Mouse (Mus musculus) spleen, adult 2 months (tissue): ENCODE data around the gene Slc6a5.

Experiments
- CTCF ChIP-seq: fragments of 200-500 bp; IDR thresholded peaks from 2 replicates; pipeline ENCODE4 v1.5.1; 2011; ENCODE audit warnings: mild to moderate bottlenecking, inconsistent platforms; ENCODE audit not compliant: insufficient read depth, insufficient read length, insufficient replicate concordance; ENCODE audit errors: extremely low read depth
- POLR2A ChIP-seq: fragments of 200-500 bp; IDR thresholded peaks from 2 replicates; pipeline ENCODE4 v1.6.1; 2011; ENCODE audit warnings: low read depth, low read length, inconsistent platforms

DNA sequence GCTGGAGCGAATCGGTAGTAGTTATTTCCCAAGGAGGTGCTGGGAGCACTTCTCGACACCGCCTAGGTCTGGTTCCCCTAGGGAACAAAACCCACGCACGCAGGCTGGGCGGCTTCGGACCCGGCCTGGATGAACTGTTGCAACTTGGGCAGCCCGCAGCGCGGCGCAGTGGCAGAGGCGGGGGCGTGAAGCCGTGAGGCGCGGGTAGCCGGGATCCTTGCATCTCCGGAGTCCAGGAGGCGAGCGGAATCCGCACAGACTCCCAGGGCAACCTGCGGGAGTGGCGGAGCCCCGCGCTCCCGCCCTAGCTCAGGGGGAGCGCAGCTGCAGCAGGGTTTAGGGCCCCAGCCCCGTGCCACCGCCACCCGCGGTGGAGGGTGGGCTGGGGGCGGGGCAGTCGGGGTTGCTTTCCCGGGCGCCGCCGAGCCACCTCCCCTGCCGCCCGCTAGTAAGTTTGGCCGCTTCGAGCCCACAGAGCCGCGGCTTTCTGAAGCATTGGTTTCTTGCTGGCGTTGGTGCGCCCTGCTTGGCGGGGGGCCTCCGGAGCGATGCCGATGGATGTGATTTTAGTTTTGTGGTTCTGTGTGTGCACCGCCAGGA lies 65.0 kb downstream of the Slc6a5 start, which contains the start of gene Nell1:
- no peak for TF ChIP-seq POLR2A
- no peak for TF ChIP-seq CTCF
